Mouse (Mus musculus) gastrocnemius, adult 8-10 months (tissue): ENCODE results near the gene Nfe2l2. TPM values are rescaled to one million over a fixed set of nuclear protein-coding genes. Genes with fewer than 3 reads are reported as not detected.

Experiments
- DNase-seq, 2 experiments: peaks; one replicate each; pipeline ENCODE4 v3.0.0; 2022; ENCODE audit warnings: low spot score in 2 of 2
- total RNA-seq, 4 experiments: library from RNA; stranded (reverse); gene quantifications; 2 replicates each; pipeline ENCODE4 v1.2.4; 2022

Gene Nfe2l2
- total RNA-seq, 4 experiments from 2014 or later: 31.3 to 37.6 (median 34.7) TPM

GRCm38 (mm10) chr2:75687040-75687749 lies 17.2 kb downstream of the Nfe2l2 start:
- no peak for DNase-seq

- DNase-seq: peak in 1 of 2 experiments; percentile 32
Measured at GRCm38 (mm10) chr2:75685458-75685861, 19.0 kb downstream of the Nfe2l2 start.

- DNase-seq: no peak
Measured at GRCm38 (mm10) chr2:75684526-75684925, 19.9 kb downstream of the Nfe2l2 start.

- DNase-seq: peak; percentile 33 to 50
Measured at GRCm38 (mm10) chr2:75682978-75683709, 21.3 kb downstream of the Nfe2l2 start.

- DNase-seq: no peak
Measured at GRCm38 (mm10) chr2:75681439-75681838, 23.0 kb downstream of the Nfe2l2 start.

GRCm38 (mm10) chr2:75679947-75680346 lies 24.5 kb downstream of the Nfe2l2 start:
- DNase-seq: no peak

GRCm38 (mm10) chr2:75676567-75676966 lies 27.9 kb downstream of the Nfe2l2 start:
- DNase-seq: no peak

- DNase-seq: no peak
Measured at GRCm38 (mm10) chr2:75672561-75672960, 31.9 kb downstream of the Nfe2l2 start.

- DNase-seq: no peak
Measured at GRCm38 (mm10) chr2:75671337-75671660, 33.1 kb downstream of the Nfe2l2 start.

GRCm38 (mm10) chr2:75670446-75671336 lies 33.8 kb downstream of the Nfe2l2 start:
- no peak for DNase-seq

- no peak for DNase-seq
Measured at GRCm38 (mm10) chr2:75669491-75670445, 34.7 kb downstream of the Nfe2l2 start.

GRCm38 (mm10) chr2:75661106-75661505 lies 43.3 kb downstream of the Nfe2l2 start:
- no peak for DNase-seq

- DNase-seq: no peak
Measured at GRCm38 (mm10) chr2:75660255-75660948, 44.0 kb downstream of the Nfe2l2 start.

GRCm38 (mm10) chr2:75659629-75659960 lies 44.8 kb downstream of the Nfe2l2 start:
- DNase-seq: peak; percentile 86 to 90

GRCm38 (mm10) chr2:75658727-75659628 lies 45.5 kb downstream of the Nfe2l2 start, which contains the start of gene Hnrnpa3:
Gene Hnrnpa3, plus strand, starts transcription at chr2:75659261.
- peak; percentile 97 to 99 for DNase-seq

GRCm38 (mm10) chr2:75657907-75658691 lies 46.3 kb downstream of the Nfe2l2 start:
- DNase-seq: no peak

- DNase-seq: no peak
Measured at GRCm38 (mm10) chr2:75656924-75657323, 47.5 kb downstream of the Nfe2l2 start.

- DNase-seq: no peak
Measured at GRCm38 (mm10) chr2:75654679-75655078, 49.8 kb downstream of the Nfe2l2 start.
